Mouse (Mus musculus) spleen, adult 2 months (tissue): ENCODE measurements around the gene Anxa8. TPM values are rescaled to one million over a fixed set of nuclear protein-coding genes. Genes with fewer than 3 reads are reported as not detected.

Experiments
- DNase-seq, 2 experiments: peaks; one replicate each; pipeline versions ENCODE4 v3.0.0 to v3.0.0-alpha.2; 2012 to 2021; ENCODE audit warnings: low spot score in 2 of 2, low read depth in 1 of 2
- H3K27ac ChIP-seq: fragments of 200-500 bp; 2 replicates; pipeline ENCODE4 v1.5.1; 2012; ENCODE audit warnings: low read length, inconsistent platforms; ENCODE audit not compliant: insufficient read depth
- H3K27me3 ChIP-seq: fragments of 200-500 bp; 2 replicates; pipeline ENCODE4 v1.6.1; 2012; ENCODE audit warnings: mild to moderate bottlenecking, moderate library complexity, low read length, inconsistent platforms; ENCODE audit not compliant: control insufficient read depth, insufficient read depth
- H3K36me3 ChIP-seq: fragments of 200-500 bp; 2 replicates; pipeline ENCODE4 v1.6.1; 2012; ENCODE audit warnings: mild to moderate bottlenecking, low read length, inconsistent platforms; ENCODE audit not compliant: control insufficient read depth, insufficient read depth
- H3K4me1 ChIP-seq: fragments of 200-500 bp; 2 replicates; pipeline ENCODE4 v1.6.1; 2011; ENCODE audit warnings: inconsistent platforms; ENCODE audit not compliant: control insufficient read depth, insufficient read depth, insufficient read length
- H3K4me3 ChIP-seq: fragments of 200-500 bp; 2 replicates; pipeline ENCODE4 v1.5.1; 2011; ENCODE audit warnings: mild to moderate bottlenecking, inconsistent platforms; ENCODE audit not compliant: insufficient read depth, insufficient read length; ENCODE audit errors: extremely low read depth
- CTCF ChIP-seq: fragments of 200-500 bp; IDR thresholded peaks from 2 replicates; pipeline ENCODE4 v1.5.1; 2011; ENCODE audit warnings: mild to moderate bottlenecking, inconsistent platforms; ENCODE audit not compliant: insufficient read depth, insufficient read length, insufficient replicate concordance; ENCODE audit errors: extremely low read depth
- POLR2A ChIP-seq: fragments of 200-500 bp; IDR thresholded peaks from 2 replicates; pipeline ENCODE4 v1.6.1; 2011; ENCODE audit warnings: low read depth, low read length, inconsistent platforms
- WGBS: fragments of 180-500 bp; shearing (Covaris S2); methylation state at CpG from one replicate; pipeline ENCODE4 v1.1.7; 2018; 5-methylcytosine and 5-hydroxymethylcytosine counted together
- polyA plus RNA-seq: library from polyadenylated mRNA; depleted of rRNA; stranded (reverse); fragments of >200 nt; gene quantifications from 2 replicates; pipeline ENCODE4 v1.2.3, GENCODE M21; 2012; rRNA removed

Gene Anxa8
- polyA plus RNA-seq, 1 experiment, result 0.26 TPM

DNA sequence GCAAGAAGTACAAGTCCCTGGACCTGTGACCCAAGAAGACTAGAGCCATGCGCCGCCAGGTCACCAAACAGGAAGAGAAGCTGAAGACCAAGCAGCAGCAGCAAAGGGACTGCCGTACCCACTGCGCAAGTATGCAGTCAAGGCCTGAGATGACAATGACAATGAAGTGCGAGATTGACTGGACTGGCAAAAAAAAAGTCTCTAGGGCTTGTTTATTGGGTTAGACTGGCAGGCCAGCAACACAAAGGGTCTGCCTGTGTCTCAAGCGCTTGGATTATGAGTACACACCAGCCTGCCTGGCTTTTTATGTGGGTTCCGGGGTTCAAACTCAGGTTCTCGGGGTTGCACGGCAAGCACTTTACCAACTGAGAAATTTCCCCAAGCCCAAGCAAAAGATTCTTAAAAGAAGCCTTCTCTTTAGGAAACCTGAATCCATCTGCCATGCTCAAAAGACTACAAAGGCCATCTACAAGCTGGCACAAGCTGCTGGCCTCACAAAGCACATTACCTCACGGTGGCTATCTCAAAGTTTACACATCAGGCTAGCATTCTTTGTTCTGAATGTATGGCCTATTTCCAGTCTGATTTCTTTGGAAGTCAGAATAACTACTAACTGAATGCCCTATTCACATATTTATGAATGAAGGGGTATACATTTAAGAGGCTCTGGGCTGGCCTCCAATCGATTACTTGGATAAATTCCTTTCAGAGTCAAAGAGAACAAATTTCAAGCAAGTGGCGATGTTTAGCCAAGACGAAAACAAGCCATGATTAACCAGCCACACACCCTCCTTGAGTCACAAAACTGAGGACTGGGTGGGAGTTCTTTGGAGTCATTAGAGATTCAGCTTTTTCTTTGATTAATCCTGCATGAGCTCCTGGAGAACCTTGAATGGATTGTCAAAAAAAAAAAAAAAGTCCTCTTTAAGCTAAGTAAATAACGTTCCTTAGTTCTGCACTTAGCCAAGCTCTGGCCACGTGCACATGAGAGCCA lies 54.2 kb downstream of the Anxa8 start:
- Histone ChIP-seq H3K4me1 (no peaks in the 10 kb centered on the region), H3K36me3 (no peaks in the 10 kb centered on the region), H3K27me3 (no peaks in the 10 kb centered on the region), H3K4me3 (no peak overlapping the region), H3K27ac (no peak overlapping the region)
- DNase-seq, result no peak
- no peak for TF ChIP-seq CTCF
- no peak for TF ChIP-seq POLR2A
- 91% methylated on average over 15 of the region's 15 CpGs for WGBS

DNA sequence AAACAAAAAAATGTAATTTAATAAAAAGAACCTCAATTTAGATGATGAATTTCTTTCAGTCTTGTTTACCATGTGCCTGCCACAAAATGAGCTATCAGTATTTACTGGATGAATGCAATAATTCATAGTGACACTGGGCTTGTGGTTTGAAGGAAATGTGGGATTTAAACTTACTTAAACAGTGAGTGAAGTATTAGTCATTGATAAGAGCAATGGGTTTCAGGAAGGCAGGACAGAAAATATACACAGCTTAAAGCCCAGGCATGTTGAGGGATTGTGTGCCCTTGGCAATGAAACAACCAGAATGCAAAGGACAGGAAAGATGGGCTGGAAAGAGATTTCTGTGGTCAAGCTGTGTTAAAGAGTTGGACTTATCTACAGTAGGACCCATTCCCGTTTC lies 56.5 kb downstream of the Anxa8 start:
- Histone ChIP-seq H3K4me3 (no peak overlapping the region), H3K4me1 (no peaks in the 10 kb centered on the region), H3K27ac (no peak overlapping the region), H3K27me3 (no peaks in the 10 kb centered on the region), H3K36me3 (no peaks in the 10 kb centered on the region)
- DNase-seq, result no peak
- TF ChIP-seq POLR2A (no peak), CTCF (no peak)
- WGBS, result 63% methylated on average over 1 of the region's 1 CpGs

DNA sequence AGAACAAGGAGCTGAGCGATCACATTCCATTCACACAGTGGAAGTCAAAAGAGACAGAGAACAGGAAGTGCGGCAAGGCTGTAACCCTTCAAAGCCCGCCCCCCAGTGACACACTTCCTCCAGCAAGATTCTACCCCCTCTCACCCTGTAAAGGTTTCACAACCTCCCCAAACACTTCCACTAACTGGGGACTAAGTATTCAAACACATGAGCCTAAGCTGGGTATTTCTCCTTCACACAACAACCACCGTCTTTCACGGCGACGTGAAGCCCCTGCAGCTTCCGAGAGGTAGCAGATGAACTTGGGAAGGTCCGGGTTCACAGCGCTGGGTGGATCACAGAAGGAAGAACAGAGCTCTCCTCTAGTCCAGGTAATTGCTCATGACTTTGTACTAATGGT lies 57.1 kb downstream of the Anxa8 start:
- 95% methylated on average over 10 of the region's 10 CpGs for WGBS
- Histone ChIP-seq H3K36me3 (no peaks in the 10 kb centered on the region), H3K27me3 (no peaks in the 10 kb centered on the region), H3K4me1 (no peaks in the 10 kb centered on the region), H3K4me3 (no peak overlapping the region), H3K27ac (no peak overlapping the region)
- DNase-seq, result no peak
- TF ChIP-seq CTCF (no peak), POLR2A (no peak)

Other genes with a start within 250 kb of the Anxa8 start
- gene Gdf10, start 162.4 kb upstream of the Anxa8 start, polyA plus RNA-seq, result 12.3 and 15.5 TPM in 2 replicates
- 0.02 and 0.05 TPM in 2 replicates for gene Gdf2, start 144.9 kb upstream of the Anxa8 start, polyA plus RNA-seq
- not detected in 2 replicates for gene Rbp3, start 132.0 kb upstream of the Anxa8 start, polyA plus RNA-seq
- not detected in 2 replicates for gene Zfp488, start 107.2 kb upstream of the Anxa8 start, polyA plus RNA-seq
- not detected in 2 replicates for gene Gm30083, start 70.8 kb upstream of the Anxa8 start, polyA plus RNA-seq
- not detected in 2 replicates for gene Gm5460, start 69.2 kb upstream of the Anxa8 start, polyA plus RNA-seq
- not detected in 2 replicates for gene Antxrl, start 33.3 kb upstream of the Anxa8 start, polyA plus RNA-seq
- gene A630023A22Rik, start 16.8 kb downstream of the Anxa8 start, polyA plus RNA-seq, result not detected in 2 replicates
- gene Npy4r, start 66.5 kb downstream of the Anxa8 start, polyA plus RNA-seq, result 0.07 and 0.08 TPM in 2 replicates
- 0.04 and 0.09 TPM in 2 replicates for gene Gprin2, start 115.7 kb downstream of the Anxa8 start, polyA plus RNA-seq
- gene Syt15, start 133.6 kb downstream of the Anxa8 start, polyA plus RNA-seq, result 3.9 and 4.3 TPM in 2 replicates
- gene Shld2, start 224.5 kb downstream of the Anxa8 start, polyA plus RNA-seq, result 2.4 and 3.3 TPM in 2 replicates
- gene Glud1, start 224.7 kb downstream of the Anxa8 start, polyA plus RNA-seq, result 47.7 and 60.1 TPM in 2 replicates